Mouse (Mus musculus) embryo, embryonic 10.5 days (tissue): ENCODE measurements around the gene Zfp319.

Source experiments
- DNase-seq: peaks from one replicate; pipeline ENCODE4 v3.0.0-alpha.2; 2015; ENCODE audit warnings: low spot score

The Zfp319 gene

DNA sequence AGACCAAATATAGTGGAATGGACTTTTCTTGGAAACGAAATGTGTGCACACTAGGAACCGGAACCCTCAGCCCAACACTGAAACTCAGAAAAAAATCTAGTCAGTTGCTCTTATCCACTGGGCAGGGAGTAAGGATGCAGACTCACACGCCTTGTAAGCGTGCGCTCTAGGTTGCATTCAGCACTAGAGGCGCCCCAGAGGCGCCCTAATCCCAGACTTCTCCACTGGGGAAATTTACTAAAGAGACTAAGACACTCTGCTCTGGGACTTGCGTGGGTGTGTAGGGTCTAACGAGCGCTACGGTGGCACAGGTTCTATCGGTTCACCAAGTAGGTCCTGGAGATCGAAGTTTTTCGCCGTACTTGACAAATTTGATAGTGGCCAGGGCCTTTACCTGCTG is 19.7 kb upstream of the Zfp319 start:
- DNase-seq = peak; percentile 78

DNA sequence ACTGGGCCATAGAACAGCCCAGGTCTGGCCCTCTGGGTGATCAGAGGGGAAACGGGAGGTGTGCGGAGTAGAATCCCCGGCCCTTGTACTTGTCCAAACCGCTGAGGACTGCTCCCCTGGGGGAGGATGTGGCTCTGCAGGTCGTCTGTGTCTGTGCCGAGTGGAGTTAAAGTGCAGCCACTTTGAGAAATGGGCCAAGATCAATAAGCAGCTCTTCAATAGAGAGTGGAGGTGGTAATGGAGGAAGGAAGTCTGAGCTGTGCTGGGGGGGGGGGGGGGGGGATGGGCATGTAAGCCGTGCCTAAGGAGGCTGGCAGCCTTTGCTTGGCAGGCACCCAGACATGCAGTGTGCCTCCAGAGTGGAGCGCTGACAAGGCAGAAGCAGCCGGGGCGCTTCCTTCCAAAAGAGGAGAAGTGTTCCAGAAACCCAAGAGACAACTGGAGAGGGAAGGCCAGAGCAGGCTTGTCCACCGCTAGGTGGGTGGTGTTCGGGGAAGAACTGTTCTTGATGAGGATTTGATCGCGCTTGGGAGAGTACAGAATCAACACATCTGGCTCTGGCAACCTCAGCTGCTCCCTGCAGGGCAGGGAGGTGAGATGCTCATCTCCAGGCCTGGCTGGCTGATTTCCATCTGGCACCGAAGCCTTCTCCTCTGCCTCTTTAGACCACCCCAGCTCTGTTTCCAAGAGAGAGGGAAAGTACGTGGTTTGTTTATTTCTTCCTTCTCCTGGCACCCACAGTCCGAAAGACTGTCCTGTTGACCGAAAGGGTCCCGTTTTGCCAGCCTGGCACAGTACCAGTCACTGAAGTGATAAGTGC is 17.3 kb upstream of the Zfp319 start:
- no peak for DNase-seq

- DNase-seq = no peak
Measured at GRCm38 (mm10) chr8:95348356-95348755, 16.6 kb upstream of the Zfp319 start.

DNA sequence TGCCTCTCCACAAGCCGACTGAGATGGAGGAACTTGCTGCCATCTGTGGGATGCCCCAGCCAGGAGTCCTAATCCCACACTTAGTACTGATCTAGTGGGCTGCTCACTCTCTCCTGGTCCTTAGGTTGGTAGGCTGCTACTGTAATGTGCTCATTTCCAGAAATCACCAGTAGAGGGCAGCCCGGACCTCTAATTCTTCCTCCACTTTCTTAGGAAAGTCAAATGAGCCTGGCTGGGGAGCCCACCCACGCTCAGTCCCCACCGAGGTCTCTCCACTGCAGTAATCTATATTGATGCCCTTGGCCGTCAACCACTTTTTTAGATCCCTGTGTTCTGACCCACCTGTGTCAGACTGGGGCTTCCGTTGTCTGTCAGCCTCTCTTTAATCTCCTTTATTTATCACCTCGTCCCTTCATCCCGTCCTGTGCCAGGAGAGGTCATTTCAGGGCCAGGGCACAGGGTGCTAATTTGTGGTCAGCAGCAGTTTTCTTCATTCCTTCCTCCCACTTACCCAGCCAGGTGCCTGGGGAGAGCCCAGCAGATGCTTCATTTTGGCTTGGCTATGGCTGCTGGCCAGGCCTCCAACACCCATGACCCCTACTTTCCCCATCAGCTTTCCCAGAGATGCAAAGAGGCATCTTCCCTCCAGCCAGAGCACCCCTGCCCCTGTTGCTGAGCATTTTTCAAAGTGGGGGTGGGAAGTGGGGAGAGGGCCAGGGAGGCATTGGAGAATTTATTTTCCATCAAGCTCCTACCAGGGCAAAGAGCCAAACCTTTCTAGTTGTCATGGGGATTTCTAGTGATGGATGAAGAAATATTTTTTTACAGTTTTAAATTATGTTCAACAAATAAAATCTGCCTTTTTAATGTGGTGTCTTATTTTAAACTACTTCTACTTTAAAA is 15.1 kb upstream of the Zfp319 start:
- peak; percentile 92 for DNase-seq

GRCm38 (mm10) chr8:95344668-95345067 is 12.9 kb upstream of the Zfp319 start:
- no peak for DNase-seq

- DNase-seq = no peak
Measured at GRCm38 (mm10) chr8:95341721-95342120, 10.0 kb upstream of the Zfp319 start.

DNA sequence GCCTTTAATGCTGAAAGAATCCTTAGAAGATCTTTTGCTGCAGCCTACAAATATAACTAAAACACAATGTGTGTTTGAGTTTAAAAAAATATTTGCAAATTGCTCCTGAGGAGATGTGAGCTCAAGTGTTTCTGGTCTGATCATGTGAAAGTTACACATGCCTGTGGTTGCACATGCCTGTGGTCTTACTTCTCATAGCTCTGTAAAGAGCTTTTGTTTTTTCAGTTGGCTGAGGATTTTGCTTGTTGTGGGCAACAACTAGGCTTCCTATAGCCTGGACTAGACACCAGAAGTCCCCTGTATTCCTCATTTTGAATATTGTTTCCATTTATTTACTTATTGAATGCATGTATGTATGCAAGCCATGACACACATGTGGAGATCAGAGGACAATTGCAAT is 4.6 kb upstream of the Zfp319 start:
- no peak for DNase-seq

DNA sequence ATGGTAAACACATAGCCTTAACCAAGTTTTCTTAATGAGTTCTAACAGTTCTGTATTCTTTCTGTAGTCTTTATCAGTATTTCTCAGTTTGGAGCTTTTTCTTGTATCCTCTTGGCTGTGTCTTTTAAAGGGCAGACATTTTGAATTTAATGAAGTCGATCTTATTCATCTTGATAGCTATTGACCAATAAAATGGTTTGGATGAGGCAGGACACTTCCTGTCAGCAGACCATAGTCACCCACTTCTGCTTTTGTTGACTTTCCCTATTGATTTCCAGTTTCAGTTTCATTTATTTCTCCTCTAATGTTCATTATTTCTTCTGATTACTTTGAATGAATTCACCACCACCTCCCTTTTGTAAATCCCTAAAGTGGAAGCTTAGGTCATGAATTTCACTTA is 4.0 kb upstream of the Zfp319 start:
- no peak for DNase-seq

DNA sequence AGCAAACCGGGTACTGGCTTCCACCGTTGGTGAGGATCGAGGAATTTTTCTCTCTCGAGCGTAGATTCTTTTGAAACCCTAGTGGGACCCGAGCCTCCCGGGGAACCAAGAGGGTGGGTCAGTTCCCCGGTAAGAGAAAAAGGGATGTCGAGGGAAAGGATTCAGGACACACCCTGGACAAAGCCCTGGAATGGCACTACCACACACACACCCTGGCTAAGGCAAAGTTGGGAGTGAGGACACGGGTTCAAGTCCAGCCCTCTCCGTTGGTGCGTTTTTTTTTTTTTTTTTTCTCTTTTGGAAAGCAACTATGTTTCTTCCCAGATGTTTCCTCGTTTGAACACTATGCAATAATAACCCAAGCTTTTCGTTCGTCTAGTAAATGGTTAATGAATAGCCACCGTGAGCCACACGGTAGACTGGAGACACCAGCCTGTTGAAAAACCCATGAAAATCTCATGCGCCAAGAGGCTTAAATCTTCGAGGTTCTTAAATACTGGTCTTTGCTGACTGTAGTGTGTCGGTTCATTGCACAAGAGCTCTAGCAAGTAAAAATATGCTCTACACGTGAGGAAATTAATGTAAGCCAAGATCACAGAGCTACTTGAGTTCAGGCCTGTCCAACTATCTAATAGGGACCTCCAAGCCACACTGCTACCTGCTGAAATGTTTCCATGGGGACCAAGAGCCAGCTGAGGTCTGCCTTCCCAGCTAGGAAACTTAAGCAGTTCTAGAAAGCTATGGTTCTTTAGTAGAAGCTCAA is 868 bp upstream of the Zfp319 start:
- no peak for DNase-seq

DNA sequence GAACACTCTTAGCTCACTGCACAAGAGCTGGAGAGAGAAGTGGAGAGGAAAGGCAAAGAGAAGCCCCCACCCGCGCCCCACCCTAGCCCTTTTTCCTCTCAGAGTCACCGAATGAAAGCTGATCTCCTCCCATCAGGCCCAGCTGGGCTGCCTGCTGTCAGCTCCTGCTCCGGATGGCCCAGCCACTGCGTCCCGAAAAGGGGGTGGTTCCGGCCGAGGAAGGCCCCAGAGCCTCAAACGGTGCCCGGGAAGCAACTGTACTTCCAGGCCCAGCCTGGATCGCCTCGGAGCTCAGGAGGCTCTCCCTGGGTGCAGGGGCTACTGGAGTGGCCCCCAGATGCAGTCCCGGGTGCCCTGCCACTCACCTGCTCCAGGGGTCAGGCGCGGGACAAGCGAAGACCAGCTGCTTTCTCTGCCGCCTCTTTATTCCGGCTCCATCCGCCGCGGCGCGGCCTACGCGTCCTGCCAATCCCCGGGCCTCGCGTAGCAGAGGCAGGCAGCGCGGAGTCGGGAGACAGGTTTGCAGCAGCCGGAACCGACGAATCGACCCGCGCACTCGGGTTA is 512 bp downstream of the Zfp319 start:
- peak; percentile 78 for DNase-seq

DNA sequence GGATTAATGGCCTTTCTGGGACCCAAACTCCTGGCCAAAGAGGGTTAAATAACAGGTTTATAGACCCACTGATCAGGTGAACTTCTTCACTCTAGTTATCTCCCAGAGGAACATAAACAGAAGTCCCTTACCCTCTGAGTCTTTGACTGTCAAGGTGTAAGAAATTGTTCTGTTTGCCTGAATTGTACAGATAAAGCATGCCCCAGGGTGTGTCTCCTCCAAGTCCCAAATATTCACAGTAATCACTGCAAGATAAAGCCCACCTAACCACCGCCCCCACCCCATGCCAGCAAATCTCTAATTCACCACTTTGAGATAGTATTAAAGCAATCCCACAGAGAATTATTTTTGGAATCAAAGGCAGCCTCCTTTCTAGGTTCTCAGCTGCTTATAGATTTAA is 1.4 kb downstream of the Zfp319 start:
- no peak for DNase-seq

DNA sequence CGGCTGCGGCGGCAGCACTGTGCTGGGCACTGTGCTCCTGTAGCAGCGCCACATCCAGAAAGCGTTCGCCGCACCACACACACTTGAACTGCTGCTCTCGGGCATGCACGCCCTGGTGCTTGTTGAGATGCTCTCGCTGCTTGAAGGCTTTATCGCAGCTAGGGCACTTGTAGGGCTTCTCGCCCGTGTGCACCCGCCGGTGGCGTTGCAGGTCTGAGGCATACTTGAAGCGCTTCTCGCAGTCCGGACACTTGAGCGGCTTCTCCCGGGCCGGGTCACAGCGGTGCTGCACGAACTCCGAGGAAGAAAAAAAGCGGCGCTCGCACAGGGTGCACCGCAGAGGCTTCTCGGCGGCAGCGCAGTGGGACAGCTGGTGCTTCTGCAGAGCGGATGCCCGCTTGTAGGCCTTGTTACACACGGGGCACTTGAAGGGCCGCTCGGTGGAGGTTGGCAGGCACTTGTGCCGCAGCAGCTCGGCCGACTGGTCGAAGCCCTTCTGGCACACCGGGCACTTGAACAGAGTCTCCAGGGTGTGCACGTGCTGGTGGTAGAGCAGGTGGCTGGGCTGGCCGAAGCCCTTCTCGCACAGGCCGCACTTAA is 3.8 kb downstream of the Zfp319 start:
- DNase-seq = no peak

GRCm38 (mm10) chr8:95326822-95327221 is 4.9 kb downstream of the Zfp319 start:
- no peak for DNase-seq

DNA sequence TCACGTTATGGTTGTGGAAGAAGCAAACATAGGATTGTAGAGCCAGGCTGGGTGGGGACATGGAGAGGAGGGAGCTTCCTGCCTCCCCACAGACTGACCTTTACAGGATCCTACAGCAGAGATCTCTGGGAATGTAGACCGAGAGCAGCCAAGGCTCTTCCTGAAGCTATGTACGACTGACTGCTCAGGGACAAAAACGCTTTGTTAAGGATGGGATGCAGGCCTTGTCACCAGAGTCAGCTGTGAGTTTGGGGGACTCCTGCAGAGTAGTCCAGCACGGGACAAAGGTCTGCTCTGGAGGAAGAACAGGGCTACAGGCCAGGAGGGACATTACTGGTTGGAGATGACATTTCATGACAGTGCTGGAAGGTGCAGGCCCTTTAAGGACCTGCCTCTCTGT is 7.1 kb downstream of the Zfp319 start:
- no peak for DNase-seq

- DNase-seq = no peak
Measured at GRCm38 (mm10) chr8:95323201-95323600, 8.5 kb downstream of the Zfp319 start.

DNA sequence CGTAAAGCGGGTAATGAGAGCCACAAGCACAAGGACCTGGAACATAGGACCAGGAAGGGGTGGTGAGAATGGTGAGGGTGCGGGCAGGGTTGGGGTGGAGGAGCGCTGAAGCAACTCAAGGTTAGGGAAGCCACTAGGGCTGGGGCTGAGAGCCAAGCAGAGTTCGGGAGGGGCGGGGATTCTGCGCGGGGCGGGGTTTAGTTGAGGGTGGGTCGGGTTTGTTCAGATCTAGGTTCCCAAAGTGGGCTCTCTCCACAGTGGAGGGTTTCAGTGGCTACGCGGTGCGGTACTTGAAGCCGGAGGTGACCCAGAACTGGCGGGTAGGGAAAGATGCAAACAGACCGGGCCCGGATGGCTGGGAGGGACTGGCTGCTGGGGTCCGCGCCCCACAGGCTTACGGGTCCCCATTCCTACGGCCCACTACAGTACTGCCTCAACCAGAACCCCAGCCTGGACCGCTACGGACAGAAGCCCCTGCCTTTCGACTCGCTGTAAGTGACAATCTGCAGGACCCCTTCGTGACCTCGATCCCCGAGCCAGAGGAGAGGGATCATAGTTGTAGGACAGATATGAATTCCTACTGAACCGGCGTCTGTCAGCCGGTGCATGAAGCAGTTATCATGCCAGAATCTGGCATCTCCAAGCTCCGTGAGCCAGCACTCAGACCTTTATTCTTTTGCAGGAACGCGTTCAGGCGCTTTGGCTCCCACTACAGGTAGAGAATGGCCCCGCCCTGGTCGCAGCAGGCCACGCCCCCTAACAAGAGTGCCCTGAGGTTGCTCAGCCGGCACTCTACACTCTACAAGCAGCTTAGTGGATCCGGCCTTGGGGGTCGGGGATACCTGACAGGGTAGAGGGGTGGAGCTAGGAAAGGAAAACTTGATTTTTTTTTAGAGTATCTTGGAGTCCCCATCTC is 11.3 kb downstream of the Zfp319 start:
- DNase-seq = peak; percentile 65

- DNase-seq = no peak
Measured at GRCm38 (mm10) chr8:95315350-95315749, 16.4 kb downstream of the Zfp319 start.

DNA sequence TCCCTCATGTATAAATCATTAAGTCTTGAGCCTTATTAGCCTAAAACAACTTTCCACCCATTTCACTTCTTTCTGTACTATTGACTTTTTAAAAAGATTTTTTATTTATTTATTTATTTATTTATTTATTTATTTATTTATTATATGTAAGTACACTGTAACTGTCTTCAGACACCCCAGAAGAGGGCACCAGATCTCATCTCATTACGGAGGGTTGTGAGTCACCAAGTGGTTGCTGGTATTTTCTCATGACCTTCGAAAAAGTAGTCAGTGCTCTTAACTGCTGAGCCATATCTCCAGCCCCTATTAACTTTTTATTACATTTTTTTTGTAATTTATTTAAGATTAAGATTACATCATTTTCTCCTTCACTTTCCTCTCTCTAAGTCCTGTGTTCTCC is 17.0 kb downstream of the Zfp319 start:
- no peak for DNase-seq

DNA sequence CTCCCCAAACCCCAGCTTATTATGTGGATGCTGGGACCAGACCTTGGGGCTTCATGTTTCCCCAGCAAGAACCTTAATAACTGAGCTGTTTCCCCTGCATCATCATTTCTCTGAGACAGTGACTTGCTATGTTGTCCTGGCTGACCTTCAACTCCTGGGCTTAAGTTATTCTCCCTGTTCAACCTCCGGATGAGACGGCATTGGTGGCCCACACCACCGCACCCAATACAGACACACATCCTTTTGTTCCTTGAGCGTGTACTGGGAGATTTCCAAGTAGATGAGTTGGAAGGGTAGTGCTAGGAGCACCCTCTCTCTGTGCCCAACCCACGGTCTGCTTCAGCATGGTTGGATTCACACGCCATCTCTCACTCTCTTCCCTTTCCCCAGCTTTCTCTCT is 17.9 kb downstream of the Zfp319 start:
- DNase-seq = no peak

DNA sequence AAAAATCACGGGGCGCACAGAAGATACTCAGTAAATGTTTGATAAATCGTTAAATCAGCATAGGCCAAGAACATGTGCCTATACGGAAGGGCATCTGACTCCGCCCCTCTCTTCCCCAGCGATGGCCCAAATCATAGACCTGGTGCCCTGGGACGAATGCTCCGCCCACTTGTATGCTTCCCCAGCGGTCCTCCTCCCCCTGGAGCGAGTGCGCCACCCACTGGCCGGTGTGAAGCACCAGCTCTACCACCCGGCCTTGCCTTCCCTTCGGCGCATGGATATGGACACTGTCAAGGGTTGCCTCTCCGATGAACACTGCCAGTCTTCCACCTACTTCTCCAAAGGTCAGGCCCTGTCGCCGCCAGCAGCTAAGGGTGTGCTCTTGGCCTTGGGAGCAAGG is 18.9 kb downstream of the Zfp319 start:
- no peak for DNase-seq
